Mouse (Mus musculus) G1E (cell line): ENCODE measurements around the gene Ctcf. TPM values are rescaled to one million over a fixed set of nuclear protein-coding genes. Genes with fewer than 3 reads are reported as not detected.
"Not testable (repeated sequence)": the region's sequence is repeated elsewhere in the genome, so short reads cannot be mapped to it uniquely, and the experiment has no call there.

Experiments used
- ATAC-seq: 2 replicates; pipeline ENCODE4 v1.8.0; 2016; ENCODE audit warnings: mild to moderate bottlenecking; ENCODE audit not compliant: insufficient number of reproducible peaks, poor library complexity, low FRiP score, severe bottlenecking; ENCODE audit errors: extremely low read depth
- DNase-seq: peaks from one replicate; pipeline ENCODE4 v3.0.0; 2012; ENCODE audit warnings: low spot score
- H3K27me3 ChIP-seq: 2 replicates; pipeline ENCODE4 v1.6.1; 2012; ENCODE audit warnings: mild to moderate bottlenecking, low read length, inconsistent platforms; ENCODE audit not compliant: insufficient read depth
- H3K36me3 ChIP-seq: replicated peaks from 2 replicates; pipeline ENCODE3; 2012; ENCODE audit warnings: mild to moderate bottlenecking, inconsistent platforms
- H3K4me1 ChIP-seq: 2 replicates; pipeline ENCODE4 v1.6.1; 2012; ENCODE audit warnings: low read depth, low read length, inconsistent platforms, mixed read lengths; ENCODE audit not compliant: insufficient read depth
- H3K4me3 ChIP-seq: 2 replicates; pipeline ENCODE4 v1.5.1; 2012; ENCODE audit warnings: low read depth, mild to moderate bottlenecking, inconsistent platforms, low read length, moderate library complexity, mixed read lengths
- H3K9me3 ChIP-seq: replicated peaks from 2 replicates; pipeline ENCODE4 v1.6.1; 2012; ENCODE audit warnings: inconsistent platforms
- CTCF ChIP-seq: IDR thresholded peaks from 2 replicates; pipeline ENCODE4 v1.5.1; 2012; ENCODE audit warnings: low read depth, low read length, inconsistent platforms, mixed read lengths
- GATA1 ChIP-seq: IDR thresholded peaks from 2 replicates; pipeline ENCODE4 v1.6.1; 2012; ENCODE audit warnings: borderline replicate concordance, low read length, inconsistent platforms, mixed read lengths
- GATA2 ChIP-seq: IDR thresholded peaks from 2 replicates; pipeline ENCODE4 v1.6.1; 2012; ENCODE audit warnings: low read depth, low read length, inconsistent platforms, borderline replicate concordance
- POLR2AphosphoS5 ChIP-seq: IDR thresholded peaks from 2 replicates; pipeline ENCODE4 v1.6.1; 2012; ENCODE audit warnings: low read depth, low read length, inconsistent platforms; ENCODE audit not compliant: insufficient replicate concordance
- TAL1 ChIP-seq: conservative IDR thresholded peaks from 2 replicates; pipeline ENCODE4 v1.6.1; 2012; ENCODE audit warnings: low read depth, low read length, inconsistent platforms, mixed read lengths
- polyA plus RNA-seq: library from polyadenylated mRNA; stranded (reverse); fragments of >175 nt; gene quantifications from 2 replicates; pipeline ENCODE4 v1.2.3, GENCODE M21; 2012
- total RNA-seq, 2 experiments: library from RNA; stranded (forward) in 1 of 2; stranded (reverse) in 1 of 2; fragments of 200-1000 nt in 1 of 2; fragments of >200 nt in 1 of 2; fragmentation: Nextera tagmentation in 1 of 2; gene quantifications; 2 replicates each; pipeline ENCODE4 v1.2.3; 2014 to 2017

Gene Ctcf
- total and polyA plus RNA-seq, 3 experiments: 78.9 to 155 (median 133) TPM

- ATAC-seq: no peak
- no peak for TF ChIP-seq GATA2
- no peak for TF ChIP-seq GATA1
- TF ChIP-seq CTCF: no peak
- TF ChIP-seq POLR2AphosphoS5: no peak
- no peak for TF ChIP-seq TAL1
- no peaks in the 10 kb centered on the region for H3K27me3 ChIP-seq
- H3K4me3 ChIP-seq: no peak overlapping the region
- DNase-seq: no peak
- peaks cover 6% of the 10 kb centered on the region for H3K36me3 ChIP-seq
- peaks cover 57% of the 10 kb centered on the region for H3K4me1 ChIP-seq
- H3K9me3 ChIP-seq: no peaks in the 10 kb centered on the region
These were observed 35.1 kb upstream of the Ctcf start for GRCm38 (mm10) chr8:105601301-105601700.

DNA sequence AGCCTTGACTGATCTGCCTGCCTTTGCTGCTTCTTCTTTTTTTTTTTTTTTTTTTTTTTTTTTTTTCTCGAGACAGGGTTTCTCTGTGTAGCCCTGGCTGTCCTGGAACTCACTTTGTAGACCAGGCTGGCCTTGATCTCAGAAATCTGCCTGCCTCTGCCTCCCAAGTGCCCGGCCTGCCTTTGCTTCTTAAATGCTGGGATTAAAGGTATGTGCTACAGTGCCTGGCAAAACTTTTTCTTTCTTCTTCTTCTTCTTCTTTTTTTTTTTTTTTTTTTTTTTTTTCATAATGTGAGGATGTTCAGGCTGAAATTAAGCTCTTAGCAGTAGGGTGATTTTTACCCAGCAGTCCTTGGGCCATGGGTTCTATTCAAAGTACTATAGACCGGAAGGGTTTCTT, 33.8 kb upstream of the Ctcf start:
- not testable (repeated sequence) for H3K4me3 ChIP-seq, H3K27me3 ChIP-seq, DNase-seq, ATAC-seq, H3K9me3 ChIP-seq
- Histone ChIP-seq H3K36me3 (peaks cover 17% of the 10 kb centered on the region), H3K4me1 (peaks cover 54% of the 10 kb centered on the region)

GRCm38 (mm10) chr8:105604804-105605381, 31.5 kb upstream of the Ctcf start, which contains the start of gene Ripor1:
Gene Ripor1, plus strand, starts transcription at chr8:105605255.
- ATAC-seq (peak; percentile 47), DNase-seq (peak; percentile 78)
- Histone ChIP-seq H3K4me3 (peak within 1 kb of the TSS; percentile 97), H3K9me3 (no peaks in the 10 kb centered on the region), H3K27me3 (no peaks in the 10 kb centered on the region), H3K4me1 (peaks cover 66% of the 10 kb centered on the region), H3K36me3 (peaks cover 27% of the 10 kb centered on the region)
- TF ChIP-seq POLR2AphosphoS5: no peak
- no peak for TF ChIP-seq GATA2
- TF ChIP-seq CTCF: 0 out of 2 replicates have a peak, but pooled peaks have one; percentile 16
- TF ChIP-seq TAL1: peak; percentile 85
- no peak for TF ChIP-seq GATA1

- Histone ChIP-seq H3K27me3 (no peaks in the 10 kb centered on the region), H3K36me3 (peaks cover 32% of the 10 kb centered on the region), H3K4me3 (peak overlapping the region; percentile 97), H3K9me3 (no peaks in the 10 kb centered on the region), H3K4me1 (peaks cover 73% of the 10 kb centered on the region)
- TF ChIP-seq GATA1 (no peak), CTCF (no peak), POLR2AphosphoS5 (no peak; the same call in 1 of the 2 replicates), TAL1 (no peak), GATA2 (no peak)
- no peak for DNase-seq
- ATAC-seq: no peak
These were observed 30.7 kb upstream of the Ctcf start for GRCm38 (mm10) chr8:105605491-105606188.

- peaks cover 40% of the 10 kb centered on the region for H3K36me3 ChIP-seq
- no peaks in the 10 kb centered on the region for H3K9me3 ChIP-seq
- ATAC-seq: peak; percentile 6; the same call in 1 of the 2 replicates
- no peaks in the 10 kb centered on the region for H3K27me3 ChIP-seq
- peaks cover 78% of the 10 kb centered on the region for H3K4me1 ChIP-seq
- TF ChIP-seq POLR2AphosphoS5 (no peak), GATA1 (no peak), CTCF (no peak), TAL1 (no peak), GATA2 (no peak)
- peak; percentile 66 for DNase-seq
- peak overlapping the region; percentile 97 for H3K4me3 ChIP-seq
These were observed 30.0 kb upstream of the Ctcf start for GRCm38 (mm10) chr8:105606189-105607023.

DNA sequence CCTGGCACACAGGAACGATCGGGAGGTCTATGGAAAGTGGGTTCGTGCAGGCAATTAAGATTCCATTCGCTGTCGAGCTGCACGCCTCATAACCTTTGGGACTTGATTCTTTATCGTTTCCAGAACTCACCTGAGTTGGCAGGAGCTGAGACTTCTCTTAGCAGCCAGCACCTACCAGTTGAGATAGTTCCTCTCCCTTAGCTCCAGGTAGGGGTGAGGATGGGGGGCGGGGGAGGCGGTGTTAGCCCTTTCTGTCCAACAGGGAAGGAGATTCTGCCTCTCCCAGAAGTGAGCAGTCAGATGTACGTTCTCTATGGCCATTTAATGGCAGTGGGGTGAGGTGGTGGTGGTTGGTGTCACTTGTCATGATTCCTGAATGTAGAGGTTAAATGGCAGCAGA, 29.3 kb upstream of the Ctcf start:
- Histone ChIP-seq H3K4me3 (peak overlapping the region; percentile 97), H3K4me1 (peaks cover 79% of the 10 kb centered on the region), H3K9me3 (no peaks in the 10 kb centered on the region), H3K36me3 (peaks cover 46% of the 10 kb centered on the region), H3K27me3 (no peaks in the 10 kb centered on the region)
- DNase-seq: no peak
- ATAC-seq: no peak
- TF ChIP-seq GATA1 (no peak), GATA2 (no peak), CTCF (no peak), TAL1 (no peak), POLR2AphosphoS5 (no peak)
